Mouse (Mus musculus) c-Kit-negative CD71-positive TER-119-positive erythroid progenitor cells, embryonic 14.5 days (primary cell): Measurements from ENCODE around the gene Acp5.

Source experiments
- DNase-seq: peaks from one replicate; pipeline ENCODE4 v3.0.0-alpha.2; 2013; ENCODE audit warnings: low read depth, low spot score

Acp5 gene

GRCm38 (mm10) chr9:22143108-22144037, 7.9 kb upstream of the Acp5 start:
- peak; percentile 80 for DNase-seq

GRCm38 (mm10) chr9:22139746-22140145, 4.2 kb upstream of the Acp5 start:
- DNase-seq, result no peak

GRCm38 (mm10) chr9:22138480-22138879, 3.0 kb upstream of the Acp5 start:
- DNase-seq, result no peak

GRCm38 (mm10) chr9:22136765-22137547, 1.4 kb upstream of the Acp5 start:
- no peak for DNase-seq

GRCm38 (mm10) chr9:22134988-22135643, 395 bp downstream of the Acp5 start:
- no peak for DNase-seq

- DNase-seq, result no peak
These were observed 1.1 kb downstream of the Acp5 start for GRCm38 (mm10) chr9:22134246-22134890.

GRCm38 (mm10) chr9:22132220-22132619, 3.3 kb downstream of the Acp5 start:
- DNase-seq, result no peak

GRCm38 (mm10) chr9:22131226-22131981, 4.1 kb downstream of the Acp5 start:
- no peak for DNase-seq

- no peak for DNase-seq
These were observed 10.1 kb downstream of the Acp5 start for GRCm38 (mm10) chr9:22125246-22126027.

GRCm38 (mm10) chr9:22124169-22124568, 11.3 kb downstream of the Acp5 start:
- no peak for DNase-seq

- DNase-seq, result no peak
These were observed 12.4 kb downstream of the Acp5 start for GRCm38 (mm10) chr9:22123069-22123609.

GRCm38 (mm10) chr9:22122005-22122404, 13.5 kb downstream of the Acp5 start:
- DNase-seq, result no peak

- DNase-seq, result no peak
These were observed 14.0 kb downstream of the Acp5 start for GRCm38 (mm10) chr9:22121545-22121944.

GRCm38 (mm10) chr9:22119543-22119942, 16.0 kb downstream of the Acp5 start:
- no peak for DNase-seq

- DNase-seq, result peak; percentile 67
These were observed 17.6 kb downstream of the Acp5 start for GRCm38 (mm10) chr9:22117754-22118456.

- peak; percentile 96 for DNase-seq
These were observed 18.6 kb downstream of the Acp5 start, which contains the start of gene Elof1 for GRCm38 (mm10) chr9:22116740-22117426. Gene Elof1, minus strand, starts transcription at chr9:22117172.

- DNase-seq, result peak; percentile 19
These were observed 19.4 kb downstream of the Acp5 start for GRCm38 (mm10) chr9:22116086-22116485.

- DNase-seq, result no peak
These were observed 19.9 kb downstream of the Acp5 start for GRCm38 (mm10) chr9:22115635-22116034.
